Mouse (Mus musculus): Measurements from ENCODE around the gene Mpc1. TPM values are rescaled to one million over a fixed set of nuclear protein-coding genes. Genes with fewer than 3 reads are reported as not detected.
A peak's percentile ranks its signal among the peaks of the same experiment; 100 is the strongest.
"Not testable (repeated sequence)": the region's sequence is repeated elsewhere in the genome, so short reads cannot be mapped to it uniquely, and the experiment has no call there.

The Mpc1 gene
- polyA plus RNA-seq, 1 experiment from 2014 or later: 241 TPM

DNA sequence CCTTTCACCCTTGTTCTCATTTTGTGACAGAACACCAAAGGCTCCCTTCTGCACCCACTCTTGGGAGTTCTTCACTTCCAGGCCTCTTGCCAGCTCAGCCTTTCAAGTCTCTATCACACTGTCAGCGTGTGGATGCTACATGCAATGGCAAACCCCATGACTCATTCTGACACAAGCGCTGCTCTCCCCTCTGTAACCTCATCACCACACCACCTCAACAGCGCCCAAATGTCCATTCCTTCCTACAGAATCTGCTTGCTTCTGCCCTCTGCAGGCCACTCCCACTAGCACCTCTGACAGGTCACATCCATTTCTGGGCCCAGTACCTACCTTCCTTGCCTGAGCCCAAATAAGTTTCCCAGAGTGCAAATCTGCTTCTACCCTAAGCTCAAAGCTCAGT, 23.1 kb downstream of the Mpc1 start:
- WGBS: 28% methylated on average over 3 of the region's 3 CpGs
- peaks cover 15% of the 10 kb centered on the region; the same call in 1 of the 2 replicates for H3K27me3 ChIP-seq

GRCm38 (mm10) chr17:8310838-8311614, 28.3 kb downstream of the Mpc1 start, which contains the start of gene Sft2d1:
Sft2d1 (plus strand) TSS chr17:8311102.
- peak; percentile 93 for ATAC-seq (ENCODE audit: low FRiP score)
- Histone ChIP-seq H3K9me3 (no peaks in the 10 kb centered on the region), H3K9ac (peak within 1 kb of the TSS; percentile 94), H3K4me1 (replicated peaks) (peaks cover 32% of the 10 kb centered on the region), H3K4me3 (peak within 1 kb of the TSS; percentile 92), H3K27me3 (peaks cover 11% of the 10 kb centered on the region; the same call in 1 of the 2 replicates), H3K36me3 (peaks cover 3% of the 10 kb centered on the region; the same call in 1 of the 2 replicates), H3K27ac (peak within 1 kb of the TSS; percentile 93), H3K4me2 (peak within 1 kb of the TSS; percentile 82)
- under 1% methylated on average over 53 of the region's 54 CpGs for WGBS

More for the DNA sequence above, 23.1 kb downstream of the Mpc1 start:
- Histone ChIP-seq H3K9me3 (no peaks in the 10 kb centered on the region), H3K4me3 (no peak overlapping the region), H3K9ac (no peak overlapping the region), H3K27ac (no peak overlapping the region), H3K4me2 (no peak overlapping the region), H3K4me1 (replicated peaks) (no peaks in the 10 kb centered on the region), H3K36me3 (no peaks in the 10 kb centered on the region)
- no peak for ATAC-seq (ENCODE audit: low FRiP score)

GRCm38 (mm10) chr17:8311751-8312150, 29.0 kb downstream of the Mpc1 start:
- no peaks in the 10 kb centered on the region for H3K9me3 ChIP-seq
- H3K27ac ChIP-seq: no peak overlapping the region
- peaks cover 4% of the 10 kb centered on the region; the same call in 1 of the 2 replicates for H3K36me3 ChIP-seq
- H3K9ac ChIP-seq: peak overlapping the region; percentile 94
- peaks cover 11% of the 10 kb centered on the region; the same call in 1 of the 2 replicates for H3K27me3 ChIP-seq
- peaks cover 36% of the 10 kb centered on the region for H3K4me1 ChIP-seq (replicated peaks)
- peak overlapping the region; percentile 82 for H3K4me2 ChIP-seq
- ATAC-seq (ENCODE audit: low FRiP score): no peak
- 53% methylated on average over 3 of the region's 3 CpGs for WGBS
- peak overlapping the region; percentile 92 for H3K4me3 ChIP-seq

DNA sequence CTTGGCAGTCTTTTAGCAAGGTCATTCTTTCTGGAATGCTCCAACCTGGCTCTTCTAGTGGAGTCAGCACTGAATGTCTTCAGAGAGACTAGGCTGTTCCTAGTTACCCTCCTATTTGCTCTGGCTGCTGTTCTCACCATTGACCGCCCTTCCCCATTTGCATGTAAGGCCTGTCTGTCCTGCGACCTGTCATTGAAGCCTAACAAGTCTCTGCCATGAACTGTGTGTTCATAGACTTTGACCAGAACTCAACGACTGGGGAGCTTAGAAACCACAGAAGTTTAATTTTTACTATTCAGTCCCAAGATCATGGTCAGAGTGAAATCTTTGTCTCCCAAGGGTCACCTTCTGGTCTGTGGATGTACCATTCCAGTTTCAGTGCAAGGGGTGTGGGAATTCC, 31.3 kb downstream of the Mpc1 start:
- ATAC-seq (ENCODE audit: low FRiP score): no peak
- Histone ChIP-seq H3K36me3 (peaks cover 8% of the 10 kb centered on the region), H3K9me3 (no peaks in the 10 kb centered on the region), H3K27me3 (no peaks in the 10 kb centered on the region), H3K4me1 (replicated peaks) (peaks cover 36% of the 10 kb centered on the region), H3K27ac (no peak overlapping the region), H3K9ac (no peak overlapping the region), H3K4me2 (no peak overlapping the region), H3K4me3 (no peak overlapping the region)
- WGBS: 92% methylated on average over 3 of the region's 3 CpGs

DNA sequence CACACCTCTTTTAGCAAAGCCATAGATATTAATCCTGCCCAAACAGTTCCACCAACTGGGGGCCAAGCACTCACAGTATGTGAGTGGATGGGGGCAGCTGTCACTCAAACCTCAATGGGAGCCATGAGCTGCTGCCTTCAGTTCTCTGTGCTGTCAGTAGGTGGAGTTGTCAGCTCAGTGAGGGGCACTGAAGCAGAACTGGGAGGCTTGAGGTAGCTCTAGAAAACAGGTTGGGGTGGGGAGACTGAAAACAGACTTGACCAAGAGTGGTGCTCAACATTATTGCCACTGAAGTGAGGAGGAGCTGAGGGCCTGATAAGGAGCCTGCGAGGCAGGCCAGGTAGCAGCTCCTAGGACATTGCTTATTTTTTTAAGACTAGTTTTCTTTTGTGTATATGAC, 33.5 kb downstream of the Mpc1 start:
- Histone ChIP-seq H3K9me3 (no peaks in the 10 kb centered on the region), H3K36me3 (peaks cover 16% of the 10 kb centered on the region), H3K9ac (no peak overlapping the region), H3K4me2 (no peak overlapping the region), H3K27me3 (no peaks in the 10 kb centered on the region), H3K4me1 (replicated peaks) (peaks cover 36% of the 10 kb centered on the region), H3K4me3 (no peak overlapping the region), H3K27ac (no peak overlapping the region)
- 89% methylated on average over 1 of the region's 1 CpGs for WGBS
- no peak for ATAC-seq (ENCODE audit: low FRiP score)

DNA sequence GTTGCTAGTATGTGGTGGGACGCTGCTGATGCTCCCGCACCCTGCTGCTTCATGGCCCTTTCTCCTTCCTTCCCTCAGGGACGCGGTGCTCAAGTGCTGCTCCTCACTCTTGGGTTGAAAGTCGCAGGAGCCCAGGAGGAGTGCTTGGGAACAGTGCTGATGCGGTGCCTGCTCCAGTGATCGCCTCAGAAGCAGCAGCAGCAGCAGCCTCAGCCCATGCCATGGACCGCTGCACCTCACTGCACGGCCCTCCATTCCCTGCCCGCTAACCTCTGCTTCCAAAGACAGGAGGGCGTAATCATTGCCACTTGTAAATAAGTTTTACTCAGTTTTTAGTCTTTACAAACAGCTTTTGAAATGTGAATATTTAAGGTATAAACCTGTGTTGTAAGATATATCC, 44.2 kb downstream of the Mpc1 start:
- H3K4me2 ChIP-seq; ATAC-seq (ENCODE audit: low FRiP score): not testable (repeated sequence)

GRCm38 (mm10) chr17:8328511-8329174, 45.9 kb downstream of the Mpc1 start:
- ATAC-seq (ENCODE audit: low FRiP score): no peak
- no peak overlapping the region for H3K4me2 ChIP-seq
- H3K4me1 ChIP-seq (replicated peaks): no peaks in the 10 kb centered on the region
- no peak overlapping the region for H3K4me3 ChIP-seq
- H3K9ac ChIP-seq: no peak overlapping the region
- H3K27ac ChIP-seq: no peak overlapping the region
- no peaks in the 10 kb centered on the region for H3K9me3 ChIP-seq
- peaks cover 38% of the 10 kb centered on the region for H3K36me3 ChIP-seq
- H3K27me3 ChIP-seq: no peaks in the 10 kb centered on the region
- WGBS: 66% methylated on average over 7 of the region's 7 CpGs

More for the DNA sequence above, 44.2 kb downstream of the Mpc1 start:
- H3K4me1 ChIP-seq (replicated peaks); H3K9me3 ChIP-seq; H3K4me3 ChIP-seq; H3K27me3 ChIP-seq; H3K27ac ChIP-seq; H3K9ac ChIP-seq: not testable (repeated sequence)
- WGBS: 81% methylated on average over 10 of the region's 11 CpGs
- peaks cover 53% of the 10 kb centered on the region for H3K36me3 ChIP-seq

GRCm38 (mm10) chr17:8330602-8331001, 47.9 kb downstream of the Mpc1 start:
- Histone ChIP-seq H3K27ac (no peak overlapping the region), H3K9ac (no peak overlapping the region), H3K27me3 (no peaks in the 10 kb centered on the region), H3K4me1 (replicated peaks) (no peaks in the 10 kb centered on the region), H3K4me3 (no peak overlapping the region), H3K9me3 (no peaks in the 10 kb centered on the region), H3K36me3 (peaks cover 22% of the 10 kb centered on the region), H3K4me2 (no peak overlapping the region)
- no peak for ATAC-seq (ENCODE audit: low FRiP score)
- WGBS: 78% methylated on average over 5 of the region's 5 CpGs

GRCm38 (mm10) chr17:8337159-8337558, 54.5 kb downstream of the Mpc1 start, which contains the start of gene Prr18:
Prr18 (plus strand) TSS chr17:8337459.
- ATAC-seq (ENCODE audit: low FRiP score); H3K9ac ChIP-seq: not testable (repeated sequence)
- WGBS: 100% methylated on average over 1 of the region's 5 CpGs

DNA sequence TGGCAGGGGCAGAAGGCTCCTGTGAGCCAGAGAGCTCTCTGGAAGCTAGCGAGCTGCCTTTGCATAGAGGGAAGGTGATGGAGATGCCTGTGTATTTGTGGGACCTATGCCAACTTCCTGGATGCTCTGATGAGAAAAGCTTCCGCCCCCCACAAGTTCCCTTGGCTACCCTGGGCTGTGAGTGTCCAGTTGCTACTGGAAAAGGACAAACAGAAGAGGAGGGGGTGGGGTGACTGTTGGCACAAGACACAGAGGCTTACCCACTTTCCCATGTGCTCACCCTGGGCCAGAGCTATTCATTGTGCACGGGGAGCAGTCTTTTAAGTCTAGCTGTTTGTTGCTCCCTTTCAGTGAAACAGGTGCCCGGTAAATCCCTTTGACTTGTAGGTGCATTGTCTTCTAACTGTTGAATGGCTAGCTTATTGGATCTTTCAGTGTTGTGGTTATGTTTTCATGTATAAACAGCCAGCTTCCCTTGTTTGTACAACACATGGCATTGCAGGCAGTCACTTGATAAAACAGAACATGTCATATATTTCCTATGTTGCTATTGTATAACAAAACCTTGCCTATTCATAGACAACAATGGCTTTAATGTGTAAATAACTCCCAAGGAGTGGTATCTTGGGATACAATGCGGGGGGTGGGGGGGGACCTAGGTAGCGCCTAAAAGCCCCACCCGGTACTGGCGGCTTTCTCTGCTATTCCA, 57.1 kb downstream of the Mpc1 start:
- Histone ChIP-seq H3K27ac (peak overlapping the region; percentile 92), H3K27me3 (peaks cover 27% of the 10 kb centered on the region), H3K4me1 (replicated peaks) (peaks cover 41% of the 10 kb centered on the region), H3K9ac (peak overlapping the region; percentile 97), H3K36me3 (no peaks in the 10 kb centered on the region), H3K9me3 (no peaks in the 10 kb centered on the region), H3K4me3 (peak overlapping the region; percentile 68), H3K4me2 (peak overlapping the region; percentile 97)
- WGBS: 15% methylated on average over 8 of the region's 8 CpGs
- peak; percentile 52 for ATAC-seq (ENCODE audit: low FRiP score)

More at GRCm38 (mm10) chr17:8337159-8337558, 54.5 kb downstream of the Mpc1 start, which contains the start of gene Prr18:
- Histone ChIP-seq H3K4me1 (replicated peaks) (peaks cover 27% of the 10 kb centered on the region), H3K27me3 (peaks cover 23% of the 10 kb centered on the region)
- H3K4me3 ChIP-seq, H3K27ac ChIP-seq, H3K4me2 ChIP-seq, H3K9me3 ChIP-seq, H3K36me3 ChIP-seq: not testable (repeated sequence)

- under 1% methylated on average over 68 of the region's 92 CpGs for WGBS
- peak overlapping the region; percentile 68 for H3K4me3 ChIP-seq
- H3K4me2 ChIP-seq: peak overlapping the region; percentile 97
- H3K27ac ChIP-seq: peak overlapping the region; percentile 92
- peaks cover 41% of the 10 kb centered on the region for H3K4me1 ChIP-seq (replicated peaks)
- peak overlapping the region; percentile 97 for H3K9ac ChIP-seq
- H3K27me3 ChIP-seq: peaks cover 27% of the 10 kb centered on the region
- peak; percentile 81 for ATAC-seq (ENCODE audit: low FRiP score)
- no peaks in the 10 kb centered on the region for H3K36me3 ChIP-seq
- H3K9me3 ChIP-seq: no peaks in the 10 kb centered on the region
Observed at GRCm38 (mm10) chr17:8340407-8341359, 58.0 kb downstream of the Mpc1 start.
